Mouse (Mus musculus) Patski (cell line): ENCODE measurements at regions not wholly inside any gene's neighbourhood (a gene's known extent, or its start where the extent isn't known, plus 50 kb on each side); places are given as distances from the start of the nearest gene placed in this dataset.
"Not testable (repeated sequence)": the region's sequence is repeated elsewhere in the genome, so short reads cannot be mapped to it uniquely, and the experiment has no call there.

Experiments
- ATAC-seq: fragments of 100-300 bp; one replicate; pipeline ENCODE4 v1.8.0; 2021
- CTCF ChIA-PET: fragments of 350-600 bp; sonication (Branson Sonifier 250); formaldehyde crosslinking; loops from one replicate; lab custom pipeline; 2022; ENCODE audit warnings: inconsistent platforms; lab: Charles Lee
- POLR2A ChIA-PET: fragments of 350-600 bp; sonication (Branson Sonifier 250); formaldehyde crosslinking; loops from one replicate; lab custom pipeline; 2022; ENCODE audit warnings: antibody characterized with exemption, inconsistent platforms; lab: Charles Lee
- DNase-seq: peaks from one replicate; pipeline ENCODE4 v3.0.0-alpha.2; 2011; ENCODE audit warnings: low read depth, low spot score
- H3K27me3 ChIP-seq: fragments of 371-371 bp; one replicate; pipeline ENCODE4 v1.5.1; 2021
- CTCF ChIP-seq: fragments of 100-300 bp; IDR thresholded peaks from one replicate; pipeline ENCODE4 v1.5.1; 2021
- in situ Hi-C: fragments of 300-500 bp; cut with MboI; formaldehyde crosslinking; loops from 3 replicates; pipeline ENCODE4 v1.11.1; 2018; ENCODE audit warnings: low pct_unique_long_range_greater_than_20kb, mixed read lengths

- H3K27me3 ChIP-seq: no peaks in the 10 kb centered on the region
- TF ChIP-seq CTCF: no peak
- in situ Hi-C loops: no loop called here
- CTCF ChIA-PET: no interaction called here
- POLR2A ChIA-PET: no interaction called here
- DNase-seq (no peak), ATAC-seq (no peak)
Measured at GRCm38 (mm10) chr16:46894576-46895203, 396.4 kb upstream of the Nectin3 start.

- POLR2A ChIA-PET: no interaction called here
- TF ChIP-seq CTCF: no peak
- H3K27me3 ChIP-seq: no peaks in the 10 kb centered on the region
- ATAC-seq: no peak
- DNase-seq: no peak
- in situ Hi-C loops: no loop called here
- CTCF ChIA-PET: no interaction called here
Measured at GRCm38 (mm10) chr16:46878739-46879138, 380.4 kb upstream of the Nectin3 start.

GRCm38 (mm10) chr16:46863959-46864358 lies 365.6 kb upstream of the Nectin3 start:
- ChIA-PET POLR2A (no interaction called here), CTCF (no interaction called here)
- no peak for ATAC-seq
- TF ChIP-seq CTCF: no peak
- in situ Hi-C loops: no loop called here
- H3K27me3 ChIP-seq: no peaks in the 10 kb centered on the region
- DNase-seq: no peak

GRCm38 (mm10) chr16:46849534-46849933 lies 351.2 kb upstream of the Nectin3 start:
- no peak for TF ChIP-seq CTCF
- ChIA-PET CTCF (no interaction called here), POLR2A (no interaction called here)
- no peaks in the 10 kb centered on the region for H3K27me3 ChIP-seq
- no peak for DNase-seq
- no peak for ATAC-seq
- in situ Hi-C loops: no loop called here

GRCm38 (mm10) chr16:46848755-46849154 lies 350.4 kb upstream of the Nectin3 start:
- ATAC-seq: no peak
- TF ChIP-seq CTCF: no peak
- ChIA-PET CTCF (no interaction called here), POLR2A (no interaction called here)
- DNase-seq: no peak
- in situ Hi-C loops: no loop called here
- no peaks in the 10 kb centered on the region for H3K27me3 ChIP-seq

- DNase-seq: no peak
- no peak for TF ChIP-seq CTCF
- ATAC-seq: no peak
- ChIA-PET POLR2A (no interaction called here), CTCF (no interaction called here)
- no peaks in the 10 kb centered on the region for H3K27me3 ChIP-seq
- in situ Hi-C loops: no loop called here
Measured at GRCm38 (mm10) chr16:46847707-46848356, 349.5 kb upstream of the Nectin3 start.

- ChIA-PET POLR2A (no interaction called here), CTCF (interaction anchor here (1.2 kb wide), 1 partner anchor 12 kb away, joined by 3 read pairs; no protein-coding TSS in a partner anchor)
- TF ChIP-seq CTCF: no peak
- DNase-seq (no peak), ATAC-seq (no peak)
- in situ Hi-C loops: no loop called here
- no peaks in the 10 kb centered on the region for H3K27me3 ChIP-seq
Measured at GRCm38 (mm10) chr16:46841179-46841578, 342.9 kb upstream of the Nectin3 start.

GRCm38 (mm10) chr16:46840764-46841163 lies 342.4 kb upstream of the Nectin3 start:
- ATAC-seq (no peak), DNase-seq (no peak)
- in situ Hi-C loops: no loop called here
- ChIA-PET POLR2A (no interaction called here), CTCF (interaction anchor here (1.2 kb wide), 1 partner anchor 13 kb away, joined by 3 read pairs; no protein-coding TSS in a partner anchor)
- no peaks in the 10 kb centered on the region for H3K27me3 ChIP-seq
- no peak for TF ChIP-seq CTCF

- no peak for TF ChIP-seq CTCF
- no peak for DNase-seq
- in situ Hi-C loops: no loop called here
- ChIA-PET POLR2A (no interaction called here), CTCF (interaction anchor here (1.3 kb wide), 1 partner anchor 22 kb away, joined by 4 read pairs; no protein-coding TSS in a partner anchor)
- no peak for ATAC-seq
- H3K27me3 ChIP-seq: no peaks in the 10 kb centered on the region
Measured at GRCm38 (mm10) chr16:46825147-46825546, 326.8 kb upstream of the Nectin3 start.

- peaks cover 7% of the 10 kb centered on the region for H3K27me3 ChIP-seq
- ATAC-seq (no peak), DNase-seq (no peak)
- in situ Hi-C loops: no loop called here
- POLR2A ChIA-PET: no interaction called here
- no peak for TF ChIP-seq CTCF
- CTCF ChIA-PET: no interaction called here
Measured at GRCm38 (mm10) chr16:46822753-46823152, 324.4 kb upstream of the Nectin3 start.

GRCm38 (mm10) chr16:46818215-46818614 lies 319.9 kb upstream of the Nectin3 start:
- TF ChIP-seq CTCF: no peak
- ChIA-PET CTCF (no interaction called here), POLR2A (no interaction called here)
- no peak for DNase-seq
- no peak for ATAC-seq
- H3K27me3 ChIP-seq: peaks cover 7% of the 10 kb centered on the region
- in situ Hi-C loops: no loop called here

- H3K27me3 ChIP-seq, ATAC-seq, POLR2A ChIA-PET, CTCF ChIA-PET, in situ Hi-C loops, DNase-seq: not testable (repeated sequence)
Measured at GRCm38 (mm10) chr16:46811835-46812234, 313.5 kb upstream of the Nectin3 start.
